In genomic region chr4:141382406-141382805, GRCm38 (mm10) we compare ENCODE assay signal across 8 mouse cellular contexts. TPM values are rescaled to one million over a fixed set of nuclear protein-coding genes. Genes with fewer than 3 reads are reported as not detected.
A peak's percentile ranks its signal among the peaks of the same experiment; 100 is the strongest.
DNase-seq lines count a peak whose midpoint lies in the region; ATAC-seq and TF ChIP-seq lines count a peak whose summit lies in the region.

No protein-coding gene starts in this region.

- peak overlapping the region; percentile 76 for H3K4me2 ChIP-seq in heart, embryonic 14.5 days (ENCODE audit: low read length)
- peak overlapping the region; percentile 55 for H3K4me2 ChIP-seq in hindbrain, embryonic 16.5 days (ENCODE audit: low read length)
- H3K4me2 ChIP-seq in midbrain, embryonic 13.5 days (replicated peaks): peak overlapping the region; percentile 59

- H3K4me1 ChIP-seq in heart, embryonic 14.5 days (ENCODE audit: control insufficient read depth in 2 of 2, insufficient read depth in 2 of 2, low read length in 2 of 2): peaks cover 2 to 14% of the 10 kb centered on the region in 2 experiments; a peak in 3 of 4 replicates
- no peaks in the 10 kb centered on the region for H3K4me1 ChIP-seq in cortical plate, adult 2 months (ENCODE audit: control insufficient read depth, insufficient read depth, low read length)
- 0 out of 2 replicates have a peak, but pooled peaks cover 2% of the 10 kb centered on the region for H3K4me1 ChIP-seq in hindbrain, embryonic 16.5 days (ENCODE audit: control insufficient read depth, insufficient read depth, low read depth, low read length)
- H3K4me1 ChIP-seq in midbrain, embryonic 13.5 days (replicated peaks): peaks cover 19% of the 10 kb centered on the region

- no peak for TF ChIP-seq POLR2A in cortical plate, adult 2 months (IDR thresholded peaks at IDR 0.05; ENCODE audit: extremely low read depth, insufficient read depth, low read length)

- under 1% methylated on average over 23 of the region's 25 CpGs for WGBS in heart, embryonic 14.5 days
- 5% methylated on average over 24 of the region's 25 CpGs for WGBS in hindbrain, embryonic 16.5 days
- WGBS in midbrain, embryonic 13.5 days: under 1% methylated on average over 25 of the region's 25 CpGs

- H3K9me3 ChIP-seq in heart, embryonic 14.5 days (ENCODE audit: control insufficient read depth, low read length): no peaks in the 10 kb centered on the region
- no peaks in the 10 kb centered on the region for H3K9me3 ChIP-seq in hindbrain, embryonic 16.5 days (ENCODE audit: control insufficient read depth, low read length)
- H3K9me3 ChIP-seq in midbrain, embryonic 13.5 days: no peaks in the 10 kb centered on the region

- intact Hi-C loops in gastrocnemius, postnatal 36 days (cut with DNase I): no loop called here

- H3K27me3 ChIP-seq in heart, embryonic 14.5 days (ENCODE audit: control insufficient read depth, insufficient read depth, low read length): peaks cover 46% of the 10 kb centered on the region
- peaks cover 33% of the 10 kb centered on the region for H3K27me3 ChIP-seq in hindbrain, embryonic 16.5 days (replicated peaks; ENCODE audit: control insufficient read depth, insufficient read depth, low read length)
- peaks cover 53% of the 10 kb centered on the region for H3K27me3 ChIP-seq in midbrain, embryonic 13.5 days

- H3K27ac ChIP-seq in heart, embryonic 14.5 days (replicated peaks in 1 of 2; ENCODE audit: control insufficient read depth in 1 of 2, insufficient read depth in 1 of 2, low read depth in 2 of 2, low read length in 2 of 2): no peak overlapping the region
- H3K27ac ChIP-seq in cortical plate, adult 2 months (ENCODE audit: insufficient read depth, low read length): no peak overlapping the region
- no peak overlapping the region for H3K27ac ChIP-seq in hindbrain, embryonic 16.5 days (ENCODE audit: low read depth, low read length)
- no peak overlapping the region for H3K27ac ChIP-seq in midbrain, embryonic 13.5 days

- no peak for DNase-seq in heart, adult 8-10 months (ENCODE audit: low spot score)
- DNase-seq in gastrocnemius, postnatal 36 days: no peak
- no peak for DNase-seq in frontal cortex, postnatal 36 days (ENCODE audit: low spot score in 2 of 2)
- no peak for DNase-seq in right cerebral cortex, adult 18-20 months

- ATAC-seq in heart, embryonic 14.5 days (ENCODE audit: insufficient number of reproducible peaks, insufficient read depth, low FRiP score, low read depth): no peak
- ATAC-seq in hindbrain, embryonic 16.5 days: no peak
- peak; percentile 61 for ATAC-seq in midbrain, embryonic 13.5 days

- H3K9ac ChIP-seq in heart, embryonic 14.5 days (ENCODE audit: low read length): peak overlapping the region; percentile 54
- peak overlapping the region; percentile 7; the same call in 1 of the 2 replicates for H3K9ac ChIP-seq in hindbrain, embryonic 16.5 days (ENCODE audit: low read depth, low read length)
- H3K9ac ChIP-seq in midbrain, embryonic 13.5 days (replicated peaks): peak overlapping the region; percentile 57

- peak overlapping the region; percentile 35 to 40 for H3K4me3 ChIP-seq in heart, embryonic 14.5 days (ENCODE audit: control insufficient read depth in 1 of 2, insufficient read depth in 1 of 2, low read depth in 1 of 2, low read length in 2 of 2)
- H3K4me3 ChIP-seq in cortical plate, adult 2 months (ENCODE audit: insufficient read depth, low read length): peak overlapping the region; percentile 15; the same call in 1 of the 2 replicates
- H3K4me3 ChIP-seq in hindbrain, embryonic 16.5 days (ENCODE audit: low read length): peak overlapping the region; percentile 22; the same call in 1 of the 2 replicates
- H3K4me3 ChIP-seq in midbrain, embryonic 13.5 days (replicated peaks): peak overlapping the region; percentile 36

- no peaks in the 10 kb centered on the region for H3K36me3 ChIP-seq in heart, embryonic 14.5 days (ENCODE audit: control insufficient read depth, insufficient read depth, low read length)
- H3K36me3 ChIP-seq in hindbrain, embryonic 16.5 days (ENCODE audit: control insufficient read depth, insufficient read depth, low read length): peaks cover 6% of the 10 kb centered on the region; the same call in 1 of the 2 replicates
- no peaks in the 10 kb centered on the region for H3K36me3 ChIP-seq in midbrain, embryonic 13.5 days

- TF ChIP-seq CTCF in cortical plate, adult 2 months (IDR thresholded peaks at IDR 0.05; ENCODE audit: extremely low read depth, insufficient read depth, low read length): no peak

RNA-seq across cellular contexts. Expression of gene Fam131c, which starts 14.4 kb away (rescaled TPM):
- 0.88 and 0.92 TPM in 2 replicates for polyA plus RNA-seq in heart, embryonic 14.5 days (2014; fragmentation: Nextera tagmentation; extraction: Ambion mirVana)
- 1 to 10 TPM; 2.4 to 5.5 (median 4.1) TPM for total RNA-seq in heart, adult 8-10 months (2022)
- 3.2 and 3.3 TPM in 2 replicates for polyA plus RNA-seq in cortical plate, adult 2 months (2012; rRNA removed)
- polyA plus RNA-seq in hindbrain, embryonic 16.5 days (2015; fragmentation: Nextera tagmentation; extraction: Ambion mirVana): 44.3 and 49.8 TPM in 2 replicates
- 7.8 and 10.1 TPM in 2 replicates for polyA plus RNA-seq in midbrain, embryonic 13.5 days (2015; fragmentation: Nextera tagmentation; extraction: Ambion mirVana)
- total RNA-seq in gastrocnemius, postnatal 36 days (2021): under 1 TPM; 0.18 to 0.22 TPM

RNA-seq across cellular contexts. Expression of gene Clcnka, which starts 16.1 kb away (rescaled TPM):
- polyA plus RNA-seq in heart, embryonic 14.5 days (2014; fragmentation: Nextera tagmentation; extraction: Ambion mirVana): not detected in 2 replicates
- total RNA-seq in heart, adult 8-10 months (2022): not detected
- polyA plus RNA-seq in cortical plate, adult 2 months (2012; rRNA removed): not detected in 2 replicates
- 0.57 and 0.78 TPM in 2 replicates for polyA plus RNA-seq in hindbrain, embryonic 16.5 days (2015; fragmentation: Nextera tagmentation; extraction: Ambion mirVana)
- 0.09 TPM in 1 of 2 replicates, not detected in the other for polyA plus RNA-seq in midbrain, embryonic 13.5 days (2015; fragmentation: Nextera tagmentation; extraction: Ambion mirVana)
- total RNA-seq in gastrocnemius, postnatal 36 days (2021): under 1 TPM; 0.17 to 0.26 TPM

RNA-seq across cellular contexts. Expression of gene Clcnkb, which starts 33.4 kb away (rescaled TPM):
- polyA plus RNA-seq in heart, embryonic 14.5 days (2014; fragmentation: Nextera tagmentation; extraction: Ambion mirVana): 0.26 and 1.1 TPM in 2 replicates
- total RNA-seq in heart, adult 8-10 months (2022): 1 to 10 TPM in 1 of 4 experiments, under 1 TPM in 3; 0.33 to 1.5 (median 0.59) TPM
- polyA plus RNA-seq in cortical plate, adult 2 months (2012; rRNA removed): 0.32 TPM in 1 of 2 replicates, not detected in the other
- not detected in 2 replicates for polyA plus RNA-seq in hindbrain, embryonic 16.5 days (2015; fragmentation: Nextera tagmentation; extraction: Ambion mirVana)
- polyA plus RNA-seq in midbrain, embryonic 13.5 days (2015; fragmentation: Nextera tagmentation; extraction: Ambion mirVana): not detected in 2 replicates
- under 1 TPM in 1 of 2 experiments, not detected in 1; 0.27 TPM for total RNA-seq in gastrocnemius, postnatal 36 days (2021)

RNA-seq across cellular contexts. Expression of gene Hspb7, which starts 38.2 kb away (rescaled TPM):
- 172 and 266 TPM in 2 replicates for polyA plus RNA-seq in heart, embryonic 14.5 days (2014; fragmentation: Nextera tagmentation; extraction: Ambion mirVana)
- total RNA-seq in heart, adult 8-10 months (2022): 1,000 to 10,000 TPM; 1,512 to 1,942 (median 1,609) TPM
- polyA plus RNA-seq in cortical plate, adult 2 months (2012; rRNA removed): 0.21 and 0.23 TPM in 2 replicates
- polyA plus RNA-seq in hindbrain, embryonic 16.5 days (2015; fragmentation: Nextera tagmentation; extraction: Ambion mirVana): 0.09 and 0.66 TPM in 2 replicates
- not detected in 2 replicates for polyA plus RNA-seq in midbrain, embryonic 13.5 days (2015; fragmentation: Nextera tagmentation; extraction: Ambion mirVana)
- total RNA-seq in gastrocnemius, postnatal 36 days (2021): 100 to 1,000 TPM; 198 to 366 TPM

RNA-seq across cellular contexts. Expression of gene Srarp, which starts 53.5 kb away (rescaled TPM):
- polyA plus RNA-seq in heart, embryonic 14.5 days (2014; fragmentation: Nextera tagmentation; extraction: Ambion mirVana): not detected in 2 replicates
- total RNA-seq in heart, adult 8-10 months (2022): 1 to 10 TPM in 1 of 4 experiments, under 1 TPM in 3; 0.82 to 1.5 (median 0.93) TPM
- polyA plus RNA-seq in cortical plate, adult 2 months (2012; rRNA removed): 13.3 and 14.2 TPM in 2 replicates
- 0.35 and 0.41 TPM in 2 replicates for polyA plus RNA-seq in hindbrain, embryonic 16.5 days (2015; fragmentation: Nextera tagmentation; extraction: Ambion mirVana)
- polyA plus RNA-seq in midbrain, embryonic 13.5 days (2015; fragmentation: Nextera tagmentation; extraction: Ambion mirVana): not detected in 2 replicates
- total RNA-seq in gastrocnemius, postnatal 36 days (2021): under 1 TPM; 0.31 to 0.67 TPM

Comparison
In these comparisons a context has a peak if more than half of its experiments do, and no peak if none do; other contexts are left out.
1. H3K9ac ChIP-seq: peak in every context shown above with its lines; median percentile 57 in midbrain, embryonic 13.5 days; 54 in heart, embryonic 14.5 days; 7 in hindbrain, embryonic 16.5 days.